Mouse (Mus musculus) G1E-ER4 (cell line): ENCODE measurements around the gene Il6ra. TPM values are rescaled to one million over a fixed set of nuclear protein-coding genes. Genes with fewer than 3 reads are reported as not detected.

Source experiments
- GATA1 ChIP-seq: IDR thresholded peaks from one replicate; pipeline ENCODE4 v1.8.0; 2012; ENCODE audit warnings: low read length, inconsistent platforms
- polyA plus RNA-seq: library from polyadenylated mRNA; stranded (reverse); fragments of >175 nt; gene quantifications from 2 replicates; pipeline ENCODE4 v1.2.3, GENCODE M21; 2012

Il6ra gene
- polyA plus RNA-seq, 1 experiment: not detected

GRCm38 (mm10) chr3:89920711-89921110, 7.7 kb upstream of the Il6ra start:
- no peak for TF ChIP-seq GATA1

- no peak for TF ChIP-seq GATA1
Observed at GRCm38 (mm10) chr3:89917408-89917807, 4.4 kb upstream of the Il6ra start.

GRCm38 (mm10) chr3:89916622-89917021, 3.6 kb upstream of the Il6ra start:
- TF ChIP-seq GATA1: no peak

- TF ChIP-seq GATA1: no peak
Observed at GRCm38 (mm10) chr3:89914700-89915099, 1.7 kb upstream of the Il6ra start.

GRCm38 (mm10) chr3:89912108-89912542, 871 bp downstream of the Il6ra start:
- no peak for TF ChIP-seq GATA1

GRCm38 (mm10) chr3:89911207-89911606, 1.8 kb downstream of the Il6ra start:
- TF ChIP-seq GATA1: no peak

- TF ChIP-seq GATA1: no peak
Observed at GRCm38 (mm10) chr3:89909703-89910542, 3.1 kb downstream of the Il6ra start.

GRCm38 (mm10) chr3:89908836-89909235, 4.2 kb downstream of the Il6ra start:
- no peak for TF ChIP-seq GATA1

GRCm38 (mm10) chr3:89907846-89908245, 5.2 kb downstream of the Il6ra start:
- TF ChIP-seq GATA1: no peak

GRCm38 (mm10) chr3:89899511-89899908, 13.5 kb downstream of the Il6ra start:
- TF ChIP-seq GATA1: no peak

- TF ChIP-seq GATA1: no peak
Observed at GRCm38 (mm10) chr3:89898870-89899510, 14.0 kb downstream of the Il6ra start.

GRCm38 (mm10) chr3:89898011-89898410, 15.0 kb downstream of the Il6ra start:
- TF ChIP-seq GATA1: no peak

- no peak for TF ChIP-seq GATA1
Observed at GRCm38 (mm10) chr3:89897204-89897796, 15.7 kb downstream of the Il6ra start.

- no peak for TF ChIP-seq GATA1
Observed at GRCm38 (mm10) chr3:89896571-89896970, 16.4 kb downstream of the Il6ra start.

- TF ChIP-seq GATA1: no peak
Observed at GRCm38 (mm10) chr3:89892517-89893106, 20.4 kb downstream of the Il6ra start.

GRCm38 (mm10) chr3:89891696-89892095, 21.3 kb downstream of the Il6ra start:
- TF ChIP-seq GATA1: no peak
